Mouse (Mus musculus): ENCODE measurements around the gene Mrpl51.

DNA sequence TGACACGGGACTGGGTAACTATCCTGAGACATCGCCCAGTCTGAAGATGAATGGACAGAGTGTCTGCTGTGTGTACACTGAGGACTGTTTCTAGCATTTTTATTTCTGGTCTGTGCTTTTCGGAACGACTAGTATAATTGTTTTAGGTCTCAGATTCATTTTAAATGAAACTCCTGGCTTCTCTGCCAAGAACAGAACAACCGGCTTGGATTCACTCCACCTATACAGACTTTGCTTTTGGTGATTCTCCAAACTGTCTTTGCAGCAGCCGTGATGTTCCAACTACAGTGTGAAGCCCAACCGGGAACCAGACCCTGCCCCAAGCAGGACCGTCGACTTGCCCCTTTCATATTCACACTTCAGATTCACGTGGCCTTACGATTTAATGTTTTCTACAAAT lies 26.3 kb downstream of the Mrpl51 start:
- TF ChIP-seq EP300 (optimal IDR thresholded peaks at IDR 0.05) (no peak), CTCF (IDR thresholded peaks at IDR 0.05; ENCODE audit: low read depth) (no peak)

Data from stomach, postnatal 0 days (tissue).